Mouse (Mus musculus): ENCODE measurements at regions not wholly inside any gene's neighbourhood (a gene's known extent, or its start where the extent isn't known, plus 50 kb on each side); places are given as distances from the start of the nearest gene placed in this dataset.

DNA sequence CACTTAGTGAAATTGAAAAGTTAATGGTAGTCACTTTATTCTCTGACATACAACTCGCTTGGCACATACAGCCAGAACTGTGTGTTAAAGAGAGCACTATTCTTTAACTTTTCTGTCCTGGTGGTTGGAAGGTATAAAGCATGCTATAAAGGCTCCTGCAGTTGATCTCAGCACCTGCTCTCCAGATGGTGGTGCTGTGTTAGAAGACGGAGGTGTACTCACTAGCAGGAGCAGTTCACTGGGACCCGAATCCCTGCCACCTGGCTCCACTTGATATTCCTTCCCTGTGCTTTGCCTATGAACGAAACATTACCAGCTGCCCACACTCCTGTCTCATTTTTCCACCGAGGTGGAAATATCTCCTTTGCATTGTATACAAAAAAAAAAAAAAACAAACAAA, 373.2 kb upstream of the Adamts16 start:
- H3K27ac ChIP-seq (ENCODE audit: low read depth, low read length): no peak overlapping the region
- ATAC-seq (no peak), DNase-seq (no peak)
- WGBS: 50% methylated on average over 5 of the region's 5 CpGs
- H3K4me3 ChIP-seq (ENCODE audit: low read depth, low read length): no peak overlapping the region
- no peaks in the 10 kb centered on the region for H3K9me3 ChIP-seq (ENCODE audit: low read length)
- no peaks in the 10 kb centered on the region for H3K36me3 ChIP-seq (ENCODE audit: insufficient read depth)
- H3K4me1 ChIP-seq (ENCODE audit: insufficient read depth): 0 out of 2 replicates have a peak, but pooled peaks cover 5% of the 10 kb centered on the region
- H3K9ac ChIP-seq: no peak overlapping the region
- TF ChIP-seq CTCF (IDR thresholded peaks at IDR 0.05; ENCODE audit: low read depth): no peak
- H3K4me2 ChIP-seq (ENCODE audit: low read depth): no peak overlapping the region
- H3K27me3 ChIP-seq (ENCODE audit: insufficient read depth, low read length): no peaks in the 10 kb centered on the region

- peak; percentile 25; the same call in 1 of the 2 replicates for ATAC-seq
- no peak overlapping the region for H3K4me3 ChIP-seq (ENCODE audit: low read depth, low read length)
- no peaks in the 10 kb centered on the region for H3K36me3 ChIP-seq (ENCODE audit: insufficient read depth)
- H3K9ac ChIP-seq: no peak overlapping the region
- 0 out of 2 replicates have a peak, but pooled peaks cover 5% of the 10 kb centered on the region for H3K4me1 ChIP-seq (ENCODE audit: insufficient read depth)
- WGBS: 53% methylated on average over 4 of the region's 4 CpGs
- DNase-seq: no peak
- no peak for TF ChIP-seq CTCF (IDR thresholded peaks at IDR 0.05; ENCODE audit: low read depth)
- no peak overlapping the region for H3K4me2 ChIP-seq (ENCODE audit: low read depth)
- no peaks in the 10 kb centered on the region for H3K9me3 ChIP-seq (ENCODE audit: low read length)
- no peaks in the 10 kb centered on the region for H3K27me3 ChIP-seq (ENCODE audit: insufficient read depth, low read length)
- no peak overlapping the region for H3K27ac ChIP-seq (ENCODE audit: low read depth, low read length)
Measured at GRCm38 (mm10) chr13:71211363-71211762, 369.8 kb upstream of the Adamts16 start.

- Histone ChIP-seq H3K9ac (no peak overlapping the region), H3K36me3 (ENCODE audit: insufficient read depth) (no peaks in the 10 kb centered on the region), H3K4me2 (ENCODE audit: low read depth) (no peak overlapping the region), H3K27ac (ENCODE audit: low read depth, low read length) (no peak overlapping the region), H3K27me3 (ENCODE audit: insufficient read depth, low read length) (no peaks in the 10 kb centered on the region), H3K4me3 (ENCODE audit: low read depth, low read length) (no peak overlapping the region), H3K4me1 (ENCODE audit: insufficient read depth) (0 out of 2 replicates have a peak, but pooled peaks cover 5% of the 10 kb centered on the region), H3K9me3 (ENCODE audit: low read length) (no peaks in the 10 kb centered on the region)
- DNase-seq (no peak), ATAC-seq (no peak)
- no peak for TF ChIP-seq CTCF (IDR thresholded peaks at IDR 0.05; ENCODE audit: low read depth)
- 22% methylated on average over 7 of the region's 7 CpGs for WGBS
Measured at GRCm38 (mm10) chr13:71210658-71211251, 369.1 kb upstream of the Adamts16 start.

- DNase-seq: no peak
- WGBS: 29% methylated on average over 3 of the region's 3 CpGs
Measured at GRCm38 (mm10) chr13:71205708-71206107, 364.1 kb upstream of the Adamts16 start.

DNA sequence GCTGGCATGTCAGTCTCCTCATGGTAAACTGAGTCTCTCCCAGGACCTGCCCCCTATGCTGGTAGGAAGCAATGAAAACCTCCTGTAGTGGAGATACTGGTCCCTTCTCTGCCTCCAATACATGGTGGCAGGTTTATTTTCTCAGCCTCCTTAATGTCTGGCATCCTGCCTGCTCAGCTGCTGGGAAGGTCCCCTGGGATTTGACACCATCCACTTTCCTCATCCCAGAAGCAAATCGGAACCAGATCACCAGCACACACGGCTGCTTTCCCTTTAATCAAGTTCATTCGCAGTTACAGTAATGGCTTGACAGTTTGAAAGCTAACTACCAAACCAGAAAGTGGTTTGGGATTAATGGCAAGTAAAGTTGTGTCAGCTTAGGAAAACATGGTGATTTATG, 359.0 kb upstream of the Adamts16 start:
- Histone ChIP-seq H3K4me3 (ENCODE audit: low read depth, low read length) (no peak overlapping the region), H3K9ac (no peak overlapping the region), H3K4me2 (ENCODE audit: low read depth) (no peak overlapping the region), H3K9me3 (ENCODE audit: low read length) (no peaks in the 10 kb centered on the region), H3K27me3 (ENCODE audit: insufficient read depth, low read length) (no peaks in the 10 kb centered on the region), H3K27ac (ENCODE audit: low read depth, low read length) (no peak overlapping the region), H3K4me1 (ENCODE audit: insufficient read depth) (no peaks in the 10 kb centered on the region), H3K36me3 (ENCODE audit: insufficient read depth) (no peaks in the 10 kb centered on the region)
- TF ChIP-seq CTCF (IDR thresholded peaks at IDR 0.05; ENCODE audit: low read depth): no peak
- ATAC-seq (no peak), DNase-seq (no peak)
- 57% methylated on average over 3 of the region's 3 CpGs for WGBS

More at GRCm38 (mm10) chr13:71205708-71206107, 364.1 kb upstream of the Adamts16 start:
- H3K4me3 ChIP-seq (ENCODE audit: low read depth, low read length): no peak overlapping the region
- no peak overlapping the region for H3K9ac ChIP-seq
- no peak overlapping the region for H3K27ac ChIP-seq (ENCODE audit: low read depth, low read length)
- H3K9me3 ChIP-seq (ENCODE audit: low read length): no peaks in the 10 kb centered on the region
- no peak overlapping the region for H3K4me2 ChIP-seq (ENCODE audit: low read depth)
- no peak for TF ChIP-seq CTCF (IDR thresholded peaks at IDR 0.05; ENCODE audit: low read depth)
- no peaks in the 10 kb centered on the region for H3K36me3 ChIP-seq (ENCODE audit: insufficient read depth)
- H3K27me3 ChIP-seq (ENCODE audit: insufficient read depth, low read length): no peaks in the 10 kb centered on the region
- no peak for ATAC-seq
- 0 out of 2 replicates have a peak, but pooled peaks cover 3% of the 10 kb centered on the region for H3K4me1 ChIP-seq (ENCODE audit: insufficient read depth)

GRCm38 (mm10) chr13:71195675-71196074, 354.1 kb upstream of the Adamts16 start:
- DNase-seq (no peak), ATAC-seq (no peak)
- Histone ChIP-seq H3K9me3 (ENCODE audit: low read length) (no peaks in the 10 kb centered on the region), H3K4me2 (ENCODE audit: low read depth) (no peak overlapping the region), H3K9ac (no peak overlapping the region), H3K27me3 (ENCODE audit: insufficient read depth, low read length) (no peaks in the 10 kb centered on the region), H3K4me1 (ENCODE audit: insufficient read depth) (no peaks in the 10 kb centered on the region), H3K36me3 (ENCODE audit: insufficient read depth) (no peaks in the 10 kb centered on the region), H3K4me3 (ENCODE audit: low read depth, low read length) (no peak overlapping the region), H3K27ac (ENCODE audit: low read depth, low read length) (no peak overlapping the region)
- no peak for TF ChIP-seq CTCF (IDR thresholded peaks at IDR 0.05; ENCODE audit: low read depth)
- WGBS: 61% methylated on average over 4 of the region's 4 CpGs

DNA sequence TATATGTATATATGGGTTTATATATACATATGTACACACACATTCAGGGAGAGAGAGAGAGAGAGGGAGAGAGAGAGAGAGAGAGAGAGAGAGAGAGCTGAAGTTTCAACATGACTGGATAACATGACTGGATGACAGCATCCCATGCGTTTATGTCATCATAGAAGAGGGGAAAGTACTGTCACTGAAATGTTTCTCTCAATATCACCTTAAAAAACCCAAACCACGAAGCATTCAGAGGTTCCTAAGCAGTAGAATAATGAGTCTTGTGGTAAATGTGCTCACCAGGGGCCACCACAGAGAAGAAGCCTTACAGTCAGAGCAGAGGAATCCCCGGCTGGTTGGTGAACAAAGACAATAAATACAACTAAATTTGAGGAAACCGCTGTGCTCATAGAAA, 342.9 kb upstream of the Adamts16 start:
- Histone ChIP-seq H3K9me3 (ENCODE audit: low read length) (no peaks in the 10 kb centered on the region), H3K27ac (ENCODE audit: low read depth, low read length) (no peak overlapping the region), H3K4me2 (ENCODE audit: low read depth) (no peak overlapping the region), H3K4me1 (ENCODE audit: insufficient read depth) (no peaks in the 10 kb centered on the region), H3K36me3 (ENCODE audit: insufficient read depth) (no peaks in the 10 kb centered on the region), H3K9ac (no peak overlapping the region), H3K27me3 (ENCODE audit: insufficient read depth, low read length) (no peaks in the 10 kb centered on the region), H3K4me3 (ENCODE audit: low read depth, low read length) (no peak overlapping the region)
- TF ChIP-seq CTCF (IDR thresholded peaks at IDR 0.05; ENCODE audit: low read depth): no peak
- ATAC-seq (no peak), DNase-seq (no peak)
- WGBS: 79% methylated on average over 4 of the region's 4 CpGs
